Mouse (Mus musculus) MEL (cell line): ENCODE measurements around the gene Pakap.

Source experiments
- CHD1 ChIP-seq: IDR thresholded peaks from 2 replicates; pipeline ENCODE4 v1.6.1; 2012; ENCODE audit warnings: low read depth, mild to moderate bottlenecking, inconsistent platforms, low read length, improper control_type of control experiment
- MXI1 ChIP-seq: IDR thresholded peaks from 2 replicates; pipeline ENCODE4 v1.6.1; 2011; ENCODE audit warnings: mild to moderate bottlenecking, low read depth, low read length, improper control_type of control experiment
- MYC ChIP-seq: IDR thresholded peaks from 2 replicates; pipeline ENCODE4 v1.6.1; 2011; ENCODE audit warnings: low read depth, mild to moderate bottlenecking, low read length, improper control_type of control experiment, moderate library complexity

DNA sequence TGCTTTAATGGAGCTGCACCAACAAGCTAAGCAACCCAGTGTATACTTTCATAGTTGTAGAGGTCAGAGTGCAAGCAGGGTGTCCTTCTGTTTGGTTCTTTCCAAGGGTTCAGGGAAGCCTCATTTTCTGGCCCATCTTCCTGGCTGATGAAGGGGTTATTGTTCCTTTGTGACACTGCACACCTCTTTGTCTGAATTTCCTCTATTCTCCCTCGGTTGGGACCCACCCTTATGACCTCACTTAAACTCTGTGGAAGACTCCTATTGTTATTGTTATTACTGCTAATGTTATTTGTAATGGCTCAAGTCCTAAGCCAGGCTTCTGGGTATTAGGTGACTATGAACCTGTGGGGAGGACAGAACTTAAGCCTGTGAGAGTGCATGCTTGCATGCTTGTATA lies 273.9 kb downstream of the Pakap start:
- TF ChIP-seq CHD1: no peak
- TF ChIP-seq MYC: no peak
- no peak for TF ChIP-seq MXI1
